Mouse (Mus musculus): ENCODE measurements around the gene Lef1.

DNA sequence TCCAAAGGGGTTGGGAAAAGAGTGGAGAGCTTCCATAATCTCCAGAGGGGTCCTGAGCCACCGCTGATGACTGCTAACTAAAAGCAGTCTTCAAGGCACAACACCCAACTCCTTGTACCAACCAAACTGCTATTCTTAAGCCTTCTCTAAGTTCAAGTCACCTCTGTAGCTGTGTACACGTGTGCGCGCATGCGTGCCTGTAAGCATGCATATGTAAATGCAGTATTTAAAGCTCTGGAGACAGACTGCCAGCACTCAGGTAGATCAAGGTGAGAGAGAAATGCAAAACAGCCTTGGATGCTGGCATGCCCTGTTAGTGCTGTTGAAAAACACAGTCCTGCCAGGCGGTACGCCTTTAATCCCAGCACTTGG is 29.8 kb downstream of the Lef1 start:
- TF ChIP-seq CTCF (IDR thresholded peaks at IDR 0.05; ENCODE audit: low read depth, low read length) (no peak), POLR2A (IDR thresholded peaks at IDR 0.05; ENCODE audit: borderline replicate concordance, low read depth, low read length) (no peak)

Data from bone marrow macrophage, adult 2 months (primary cell).